Mouse (Mus musculus) fat pad, adult 2 months (tissue): ENCODE measurements around the gene Bcar3.

Experiments used
- DNase-seq: peaks from one replicate; pipeline ENCODE4 v3.0.0-alpha.2; 2011; ENCODE audit warnings: low read depth, low spot score; ENCODE audit errors: extremely low read depth

The Bcar3 gene

DNA sequence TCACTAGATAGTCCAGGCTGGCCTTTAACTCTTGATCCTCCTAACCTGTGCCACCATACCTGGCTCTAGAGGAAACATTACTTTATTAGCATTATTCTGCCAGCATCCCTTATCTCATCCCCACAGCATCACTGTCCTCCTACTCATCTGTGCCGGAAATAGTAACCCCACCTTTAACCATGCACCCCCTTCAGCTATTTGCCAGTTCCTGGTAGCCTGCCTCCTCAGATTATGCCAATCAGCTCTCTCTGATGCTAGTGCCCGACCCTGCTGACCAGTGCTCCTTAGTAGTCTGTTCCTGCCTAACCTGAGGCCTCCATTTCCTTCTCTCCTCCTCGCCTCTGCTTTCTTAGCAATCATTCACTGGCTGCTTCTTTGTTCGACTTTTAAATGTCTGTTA, 253.5 kb downstream of the Bcar3 start:
- no peak for DNase-seq

DNA sequence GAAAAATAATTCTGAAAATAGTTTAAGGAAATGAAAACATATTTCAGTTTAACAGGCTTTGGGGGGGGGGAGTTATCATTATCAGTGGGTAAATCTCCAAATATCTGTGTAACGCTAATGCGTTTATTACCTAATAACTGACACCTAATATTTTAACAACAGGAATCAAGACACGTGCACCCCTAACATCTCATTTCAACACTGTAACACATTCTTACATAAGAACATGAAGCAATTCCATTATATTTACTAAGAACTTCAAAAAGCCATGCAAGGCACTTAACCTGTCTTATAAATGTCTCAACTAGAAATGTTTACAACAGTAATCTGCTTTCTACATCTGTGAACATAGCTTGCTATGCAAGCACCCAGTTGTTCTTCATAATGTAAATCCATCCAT, 257.2 kb downstream of the Bcar3 start:
- DNase-seq: peak; percentile 19

DNA sequence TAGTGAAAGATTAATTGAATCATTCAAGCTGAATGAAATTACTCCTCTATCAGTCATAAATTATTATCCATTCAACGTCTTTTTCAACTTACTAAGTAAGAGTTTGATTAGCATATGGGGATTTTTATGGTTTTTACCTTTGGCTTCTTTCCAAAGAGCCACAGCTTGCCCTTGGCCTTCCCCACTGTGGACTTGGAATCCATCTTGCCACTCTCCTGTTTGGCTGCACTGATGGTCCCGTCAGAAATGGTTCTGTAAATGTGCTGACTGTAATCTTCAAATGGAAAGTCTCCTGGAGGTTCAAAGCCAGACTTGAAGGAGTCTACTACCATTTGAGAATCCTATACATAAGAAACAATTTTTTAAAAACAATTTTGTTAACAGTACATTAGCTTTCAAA, 263.8 kb downstream of the Bcar3 start:
- no peak for DNase-seq

DNA sequence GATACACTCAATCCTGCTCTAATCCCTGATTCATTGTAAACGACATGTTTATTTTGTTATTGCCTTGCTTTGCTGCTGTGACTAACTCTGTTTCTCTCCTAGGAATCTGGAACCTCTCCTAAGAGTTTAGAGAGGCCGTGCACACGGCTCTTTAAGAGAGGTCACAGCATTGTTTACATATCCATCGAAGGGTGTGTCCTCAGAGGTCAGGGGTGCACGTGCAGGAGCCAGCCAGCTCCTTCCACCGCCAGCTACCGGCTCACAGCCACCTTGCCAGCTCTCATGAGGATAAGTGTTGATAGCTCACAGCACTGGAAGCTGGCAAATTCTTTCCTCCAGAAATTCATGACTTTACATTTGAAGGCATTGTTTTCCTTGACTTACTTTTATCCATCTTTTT, 271.3 kb downstream of the Bcar3 start:
- DNase-seq: no peak

DNA sequence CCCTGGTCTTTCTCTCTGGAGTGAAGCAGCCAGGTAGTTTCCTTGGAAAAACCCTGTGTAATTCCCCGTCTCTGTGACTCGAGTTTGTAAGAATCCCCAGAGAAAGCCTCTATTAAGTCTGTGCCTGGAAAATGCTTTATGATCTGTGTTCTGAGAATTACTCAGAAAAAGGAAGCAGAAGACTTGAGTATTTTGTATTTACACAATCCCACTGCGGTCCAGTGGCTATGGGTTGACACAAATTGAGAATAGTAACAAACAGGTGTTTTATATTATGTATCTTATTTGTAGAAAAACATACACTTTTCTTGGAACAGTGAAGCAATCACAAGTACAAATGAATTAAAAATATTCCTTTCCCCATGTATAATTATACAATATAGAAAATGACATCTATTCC, 272.2 kb downstream of the Bcar3 start:
- DNase-seq: no peak

DNA sequence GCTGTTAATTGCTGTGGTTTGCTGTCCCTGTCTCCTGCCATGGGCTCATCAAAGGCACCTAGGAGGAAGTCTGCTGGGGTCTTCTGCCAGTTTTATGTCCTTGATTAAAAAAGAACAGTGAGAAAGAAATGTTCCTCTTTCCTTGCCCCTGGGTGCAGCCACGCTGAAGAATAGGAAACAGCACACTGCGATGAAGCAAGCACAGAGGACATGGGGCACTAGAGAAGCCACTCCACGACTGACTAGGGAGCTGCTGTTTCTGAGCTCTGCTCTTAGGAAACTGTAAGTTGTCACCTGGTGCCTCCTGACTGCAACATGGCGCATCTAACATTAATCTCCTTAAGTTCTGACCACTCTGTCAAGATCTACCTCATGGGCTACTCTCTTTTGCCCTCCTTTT, 272.6 kb downstream of the Bcar3 start:
- no peak for DNase-seq

DNA sequence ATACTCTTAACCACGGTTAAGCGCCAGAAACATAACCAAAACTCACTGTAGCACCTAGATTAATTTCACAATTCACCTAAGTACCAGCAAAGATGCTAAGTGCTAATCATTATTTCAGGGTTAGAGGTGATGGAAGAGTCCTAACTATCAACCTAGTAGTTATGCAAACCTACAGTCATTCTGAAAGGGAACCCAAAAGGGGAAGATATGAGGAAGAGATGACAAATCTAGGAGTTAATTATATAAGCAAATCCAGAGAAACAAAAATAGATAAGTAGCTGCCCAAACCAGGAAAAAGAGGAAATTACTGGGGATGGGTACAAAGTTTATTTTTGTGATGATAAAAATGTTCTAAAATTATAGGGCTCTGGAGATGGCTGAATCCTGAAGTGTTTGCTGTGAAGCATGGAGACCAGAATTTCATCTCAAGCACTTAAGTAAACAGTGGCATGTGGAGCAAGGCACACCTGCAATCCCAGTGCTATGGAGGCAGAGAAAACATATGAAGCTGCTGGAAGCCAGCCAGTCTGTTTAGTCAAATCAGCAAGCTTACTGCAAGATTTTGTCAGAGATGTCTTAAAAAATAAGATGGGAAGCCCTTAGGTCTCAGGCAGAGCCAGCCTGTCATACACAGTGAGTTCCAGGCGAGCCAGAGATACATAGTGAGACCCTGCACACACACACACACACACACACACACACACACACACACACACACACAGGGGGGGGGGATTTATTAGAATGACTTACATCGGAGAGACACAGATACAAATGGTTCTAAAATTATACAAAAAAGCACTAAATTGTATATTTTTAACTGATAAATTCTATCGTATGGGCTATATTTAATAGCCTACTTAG, 279.7 kb downstream of the Bcar3 start:
- no peak for DNase-seq

DNA sequence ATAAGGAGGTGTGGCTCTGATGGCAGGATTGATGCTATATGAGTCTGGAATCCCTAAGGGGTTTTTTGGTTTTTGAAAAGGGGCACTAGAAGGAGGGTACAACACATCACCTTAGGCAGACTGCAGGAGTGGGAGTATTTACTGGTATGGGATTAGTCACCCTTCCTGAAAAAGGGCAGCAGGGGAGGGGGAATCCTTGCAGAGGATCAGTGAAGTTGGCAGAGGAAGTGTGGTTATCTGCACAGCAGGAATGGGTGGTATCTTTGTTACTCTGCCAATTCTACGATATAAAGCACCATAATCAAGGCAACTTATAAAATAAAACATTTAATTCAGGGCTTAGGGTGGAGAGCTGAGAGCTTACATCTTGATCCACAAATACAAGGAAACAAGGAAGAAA, 281.0 kb downstream of the Bcar3 start:
- no peak for DNase-seq

DNA sequence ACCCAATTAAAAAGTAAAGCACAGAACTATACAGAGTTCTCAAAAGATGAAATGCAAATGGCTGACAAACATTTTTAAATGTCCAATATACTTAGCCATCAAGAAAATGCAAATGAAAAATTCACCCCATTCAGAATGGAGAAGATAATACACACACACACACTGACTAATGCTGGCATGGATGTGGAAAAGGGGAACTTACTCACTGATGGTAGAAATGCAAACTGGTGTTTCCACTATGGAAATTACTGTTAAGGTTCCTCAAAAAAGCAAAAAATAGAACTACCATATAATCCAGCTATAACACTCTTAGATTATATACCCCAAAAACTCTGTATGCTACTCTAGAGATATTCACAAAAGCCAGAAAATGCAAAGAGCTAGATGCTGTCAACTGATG, 283.4 kb downstream of the Bcar3 start:
- no peak for DNase-seq
